Mouse (Mus musculus) spleen, adult 2 months (tissue): ENCODE measurements at regions not wholly inside any gene's neighbourhood (a gene's known extent, or its start where the extent isn't known, plus 50 kb on each side); places are given as distances from the start of the nearest gene placed in this dataset.

Experiments used
- CTCF ChIP-seq: fragments of 200-500 bp; IDR thresholded peaks from 2 replicates; pipeline ENCODE4 v1.5.1; 2011; ENCODE audit warnings: mild to moderate bottlenecking, inconsistent platforms; ENCODE audit not compliant: insufficient read depth, insufficient read length, insufficient replicate concordance; ENCODE audit errors: extremely low read depth
- POLR2A ChIP-seq: fragments of 200-500 bp; IDR thresholded peaks from 2 replicates; pipeline ENCODE4 v1.6.1; 2011; ENCODE audit warnings: low read depth, low read length, inconsistent platforms

GRCm38 (mm10) chr6:31321902-31322301 lies 76.6 kb upstream of the Mkln1 start:
- TF ChIP-seq CTCF (no peak), POLR2A (no peak)
